Mouse (Mus musculus): Measurements from ENCODE around the gene Akain1. TPM values are rescaled to one million over a fixed set of nuclear protein-coding genes. Genes with fewer than 3 reads are reported as not detected.

The Akain1 gene
- polyA plus RNA-seq, 1 experiment from 2014 or later, result not detected

Other genes with a start within 250 kb of the Akain1 start
- gene Zbtb14, start 56.3 kb upstream of the Akain1 start, polyA plus RNA-seq (2015; fragmentation: Nextera tagmentation; extraction: Ambion mirVana), result 13.3 and 15.4 TPM in 2 replicates

Data from heart, embryonic 13.5 days (tissue).